Mouse (Mus musculus): ENCODE results near the gene Jtb. TPM values are rescaled to one million over a fixed set of nuclear protein-coding genes. Genes with fewer than 3 reads are reported as not detected.
"Not testable (repeated sequence)": the region's sequence is repeated elsewhere in the genome, so short reads cannot be mapped to it uniquely, and the experiment has no call there.

Jtb gene
- polyA plus RNA-seq, 1 experiment from 2014 or later = 89.6 TPM

DNA sequence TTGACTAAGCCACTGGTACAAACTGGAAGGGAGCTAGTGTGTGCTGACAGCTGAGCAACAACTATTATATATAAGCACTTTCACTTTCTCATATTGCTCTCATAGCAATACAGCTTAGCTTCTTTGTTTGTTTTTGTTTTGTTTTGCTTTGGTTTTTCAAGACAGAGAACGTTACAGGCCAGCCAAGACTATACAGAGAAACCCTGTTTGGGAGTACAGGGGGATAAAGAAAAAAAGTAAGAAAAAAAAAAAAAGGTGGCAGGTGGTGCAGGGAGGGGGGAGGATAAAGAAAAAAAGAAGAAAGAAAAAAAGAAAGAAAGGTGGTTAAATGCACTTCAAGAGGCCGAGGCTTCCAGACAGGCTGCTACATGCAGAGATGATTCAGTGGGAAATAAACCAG lies 14.0 kb downstream of the Jtb start:
- Histone ChIP-seq H3K36me3 (ENCODE audit: control insufficient read depth, insufficient read depth) (peaks cover 2% of the 10 kb centered on the region; the same call in 1 of the 2 replicates), H3K27me3 (ENCODE audit: control insufficient read depth, insufficient read depth, low read length) (no peaks in the 10 kb centered on the region), H3K9ac (ENCODE audit: low read length) (no peak overlapping the region), H3K9me3 (replicated peaks; ENCODE audit: control insufficient read depth, low read length) (no peaks in the 10 kb centered on the region), H3K27ac (ENCODE audit: low read length) (no peak overlapping the region), H3K4me1 (ENCODE audit: control insufficient read depth, insufficient read depth, low read length) (peaks cover 17% of the 10 kb centered on the region), H3K4me3 (ENCODE audit: low read length) (no peak overlapping the region), H3K4me2 (ENCODE audit: low read depth, low read length) (no peak overlapping the region)
- no peak for ATAC-seq (replicated peaks; ENCODE audit: extremely low read depth, insufficient read depth, low FRiP score)
- 65% methylated on average over 2 of the region's 2 CpGs for WGBS

DNA sequence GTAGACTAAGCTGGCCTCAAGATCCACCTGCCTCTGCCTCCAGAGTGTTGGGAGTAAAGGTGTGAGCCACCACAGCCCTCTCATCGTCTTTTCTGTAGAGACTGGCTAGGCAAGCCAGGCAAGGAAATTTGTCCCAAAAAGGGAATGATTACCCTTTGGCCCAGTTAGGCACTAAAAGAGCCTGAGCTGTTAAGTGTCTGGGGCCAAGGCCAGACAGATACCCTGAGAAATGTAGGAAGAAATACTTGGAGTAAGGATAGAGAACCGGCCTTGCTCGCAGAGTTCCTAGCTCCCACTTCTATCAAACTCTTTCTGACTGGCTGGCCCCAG lies 16.2 kb downstream of the Jtb start:
- Histone ChIP-seq H3K9ac (ENCODE audit: low read length) (peak overlapping the region; percentile 63), H3K27ac (ENCODE audit: low read length) (peak overlapping the region; percentile 95), H3K4me1 (ENCODE audit: control insufficient read depth, insufficient read depth, low read length) (peaks cover 17% of the 10 kb centered on the region), H3K9me3 (replicated peaks; ENCODE audit: control insufficient read depth, low read length) (no peaks in the 10 kb centered on the region), H3K4me3 (ENCODE audit: low read length) (peak overlapping the region; percentile 93), H3K36me3 (ENCODE audit: control insufficient read depth, insufficient read depth) (peaks cover 12% of the 10 kb centered on the region), H3K27me3 (ENCODE audit: control insufficient read depth, insufficient read depth, low read length) (no peaks in the 10 kb centered on the region), H3K4me2 (ENCODE audit: low read depth, low read length) (peak overlapping the region; percentile 82)
- no peak for ATAC-seq (replicated peaks; ENCODE audit: extremely low read depth, insufficient read depth, low FRiP score)
- 2% methylated on average over 3 of the region's 3 CpGs for WGBS

DNA sequence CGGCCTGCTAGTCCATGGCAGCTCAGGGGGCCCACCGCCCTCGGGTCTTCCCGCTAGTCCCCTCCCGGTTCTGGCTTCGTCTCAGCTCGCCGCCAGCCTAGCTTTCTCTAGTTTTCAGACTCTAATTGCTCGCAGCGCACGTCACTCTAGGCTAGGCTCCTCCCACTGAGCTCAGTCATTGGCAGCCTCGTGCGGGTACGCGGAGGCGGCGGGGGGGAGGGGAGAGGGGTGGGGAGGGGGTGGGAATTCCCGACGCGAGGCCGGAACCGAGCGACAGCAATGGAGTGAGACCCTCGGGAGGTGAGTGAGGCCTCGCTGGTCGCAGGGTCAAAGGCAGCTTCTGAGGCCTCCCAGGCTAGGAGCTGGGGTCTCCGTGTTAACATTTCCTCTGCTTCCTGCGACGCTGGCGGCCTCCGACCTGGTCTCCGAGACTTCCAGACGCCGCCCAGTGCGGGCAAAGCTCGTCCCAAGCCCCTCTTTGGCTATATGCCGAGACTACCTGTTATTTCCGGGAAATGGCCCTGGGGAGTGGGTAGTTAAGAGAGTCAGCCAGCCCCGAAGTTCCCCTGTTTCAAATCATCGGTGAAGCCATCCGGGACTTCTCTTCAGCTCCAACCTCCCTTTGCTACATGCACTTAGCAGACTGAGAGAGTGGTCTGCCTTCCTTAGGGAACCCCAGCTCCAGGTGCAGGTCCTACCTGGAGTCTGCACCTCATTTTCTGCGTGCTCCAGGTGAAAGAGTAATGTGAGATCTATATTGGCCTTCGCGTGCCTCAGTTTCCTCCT lies 16.8 kb downstream of the Jtb start, which contains the start of gene Slc39a1:
TSS of gene Slc39a1 (plus strand) at position 213 of the 786 bp plus-strand sequence.
- peak within 1 kb of the TSS; percentile 95 for H3K27ac ChIP-seq (ENCODE audit: low read length)
- H3K4me3 ChIP-seq (ENCODE audit: low read length) = peak within 1 kb of the TSS; percentile 93
- no peaks in the 10 kb centered on the region for H3K9me3 ChIP-seq (replicated peaks; ENCODE audit: control insufficient read depth, low read length)
- peak within 1 kb of the TSS; percentile 92 for H3K9ac ChIP-seq (ENCODE audit: low read length)
- H3K27me3 ChIP-seq (ENCODE audit: control insufficient read depth, insufficient read depth, low read length) = no peaks in the 10 kb centered on the region
- peaks cover 12% of the 10 kb centered on the region for H3K4me1 ChIP-seq (ENCODE audit: control insufficient read depth, insufficient read depth, low read length)
- under 1% methylated on average over 43 of the region's 44 CpGs for WGBS
- peak within 1 kb of the TSS; percentile 82 for H3K4me2 ChIP-seq (ENCODE audit: low read depth, low read length)
- peaks cover 12% of the 10 kb centered on the region for H3K36me3 ChIP-seq (ENCODE audit: control insufficient read depth, insufficient read depth)
- ATAC-seq (replicated peaks; ENCODE audit: extremely low read depth, insufficient read depth, low FRiP score) = peak; percentile 92

DNA sequence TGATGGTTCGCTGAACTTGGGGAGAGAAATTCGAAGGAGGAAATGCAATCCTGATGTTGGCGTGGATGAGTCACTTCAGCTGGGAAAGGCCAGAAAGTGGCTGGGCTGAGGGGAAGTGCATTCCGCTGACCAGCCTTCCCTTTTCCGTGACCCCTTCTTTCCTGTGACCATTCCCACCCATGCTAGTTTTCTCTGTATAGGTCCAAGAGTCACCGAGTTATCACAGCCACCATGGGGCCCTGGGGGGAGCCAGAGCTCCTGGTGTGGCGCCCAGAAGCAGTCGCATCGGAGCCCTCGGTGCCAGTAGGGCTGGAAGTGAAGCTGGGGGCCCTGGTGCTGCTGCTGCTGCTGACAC lies 17.3 kb downstream of the Jtb start:
- no peaks in the 10 kb centered on the region for H3K9me3 ChIP-seq (replicated peaks; ENCODE audit: control insufficient read depth, low read length)
- H3K9ac ChIP-seq (ENCODE audit: low read length) = peak overlapping the region; percentile 92
- no peaks in the 10 kb centered on the region for H3K27me3 ChIP-seq (ENCODE audit: control insufficient read depth, insufficient read depth, low read length)
- H3K36me3 ChIP-seq (ENCODE audit: control insufficient read depth, insufficient read depth) = peaks cover 12% of the 10 kb centered on the region
- peaks cover 9% of the 10 kb centered on the region for H3K4me1 ChIP-seq (ENCODE audit: control insufficient read depth, insufficient read depth, low read length)
- peak overlapping the region; percentile 95 for H3K27ac ChIP-seq (ENCODE audit: low read length)
- peak; percentile 10; the same call in 1 of the 2 replicates for ATAC-seq (replicated peaks; ENCODE audit: extremely low read depth, insufficient read depth, low FRiP score)
- H3K4me3 ChIP-seq (ENCODE audit: low read length) = peak overlapping the region; percentile 93
- 2% methylated on average over 10 of the region's 10 CpGs for WGBS
- H3K4me2 ChIP-seq (ENCODE audit: low read depth, low read length) = peak overlapping the region; percentile 82

DNA sequence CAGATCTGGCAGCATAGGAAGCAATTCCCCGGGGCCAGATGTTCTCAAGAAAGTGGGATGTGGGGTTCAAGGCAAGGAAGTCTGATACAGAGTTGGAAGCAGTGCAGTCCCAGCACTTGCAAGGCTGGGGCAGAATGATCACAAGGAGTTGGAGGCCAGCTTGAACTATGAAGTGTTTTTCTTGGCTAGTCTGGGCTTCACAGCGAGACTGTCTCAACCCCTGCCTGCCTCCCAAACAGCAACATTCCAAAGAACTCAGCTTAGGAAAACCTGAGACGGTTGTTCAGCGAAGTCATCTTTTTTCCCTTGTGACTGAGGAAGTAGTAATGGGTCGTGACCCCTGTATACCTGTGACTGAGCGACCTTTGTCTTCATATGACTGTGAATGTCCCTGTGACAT lies 19.4 kb downstream of the Jtb start:
- Histone ChIP-seq H3K9ac (ENCODE audit: low read length) (no peak overlapping the region), H3K4me1 (ENCODE audit: control insufficient read depth, insufficient read depth, low read length) (peaks cover 14% of the 10 kb centered on the region), H3K9me3 (replicated peaks; ENCODE audit: control insufficient read depth, low read length) (no peaks in the 10 kb centered on the region), H3K4me3 (ENCODE audit: low read length) (no peak overlapping the region), H3K4me2 (ENCODE audit: low read depth, low read length) (no peak overlapping the region), H3K27ac (ENCODE audit: low read length) (no peak overlapping the region), H3K27me3 (ENCODE audit: control insufficient read depth, insufficient read depth, low read length) (no peaks in the 10 kb centered on the region), H3K36me3 (ENCODE audit: control insufficient read depth, insufficient read depth) (peaks cover 12% of the 10 kb centered on the region)
- WGBS = 75% methylated on average over 6 of the region's 6 CpGs
- no peak for ATAC-seq (replicated peaks; ENCODE audit: extremely low read depth, insufficient read depth, low FRiP score)

DNA sequence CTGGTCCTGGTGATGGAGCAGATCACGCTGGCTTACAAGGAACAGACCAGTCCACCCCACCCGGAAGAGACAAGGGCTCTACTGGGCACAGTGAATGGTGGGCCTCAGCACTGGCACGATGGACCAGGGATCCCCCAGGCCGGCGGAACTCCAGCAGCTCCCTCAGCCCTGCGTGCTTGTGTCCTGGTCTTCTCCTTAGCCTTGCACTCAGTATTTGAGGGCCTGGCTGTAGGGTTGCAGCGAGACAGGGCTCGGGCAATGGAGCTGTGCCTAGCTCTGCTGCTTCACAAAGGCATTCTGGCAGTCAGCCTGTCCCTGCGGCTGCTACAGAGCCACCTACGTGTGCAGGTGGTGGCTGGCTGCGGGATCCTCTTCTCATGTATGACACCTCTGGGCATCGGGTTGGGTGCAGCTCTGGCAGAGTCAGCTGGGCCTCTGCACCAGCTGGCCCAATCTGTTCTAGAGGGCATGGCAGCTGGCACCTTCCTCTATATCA lies 20.4 kb downstream of the Jtb start:
- not testable (repeated sequence) for H3K4me2 ChIP-seq (ENCODE audit: low read depth, low read length); H3K4me3 ChIP-seq (ENCODE audit: low read length); H3K27me3 ChIP-seq (ENCODE audit: control insufficient read depth, insufficient read depth, low read length); H3K9ac ChIP-seq (ENCODE audit: low read length); H3K9me3 ChIP-seq (replicated peaks; ENCODE audit: control insufficient read depth, low read length); H3K27ac ChIP-seq (ENCODE audit: low read length); ATAC-seq (replicated peaks; ENCODE audit: extremely low read depth, insufficient read depth, low FRiP score)
- H3K36me3 ChIP-seq (ENCODE audit: control insufficient read depth, insufficient read depth) = peaks cover 12% of the 10 kb centered on the region
- WGBS = 96% methylated on average over 11 of the region's 12 CpGs
- H3K4me1 ChIP-seq (ENCODE audit: control insufficient read depth, insufficient read depth, low read length) = peaks cover 14% of the 10 kb centered on the region

DNA sequence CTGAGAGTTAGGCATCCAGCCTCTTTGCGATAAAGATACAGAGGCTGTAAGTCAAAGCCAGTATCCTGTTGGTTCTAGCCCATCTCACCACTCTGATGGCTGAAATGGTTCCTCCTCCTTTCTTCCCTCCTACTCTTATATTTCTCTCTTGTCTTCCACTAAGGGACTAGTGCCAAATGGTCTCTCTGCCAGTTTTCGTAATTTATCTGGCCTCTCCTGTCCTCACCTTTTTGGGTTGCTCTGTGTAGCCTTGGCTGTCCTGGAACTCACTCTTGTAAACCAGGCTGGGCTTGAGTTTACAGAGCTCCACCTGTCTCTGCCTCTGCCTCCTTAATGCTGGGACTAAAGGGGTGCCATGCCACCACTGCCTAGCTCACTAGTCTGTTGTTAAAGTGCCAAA lies 21.3 kb downstream of the Jtb start:
- H3K27ac ChIP-seq (ENCODE audit: low read length); H3K9ac ChIP-seq (ENCODE audit: low read length); H3K4me3 ChIP-seq (ENCODE audit: low read length); ATAC-seq (replicated peaks; ENCODE audit: extremely low read depth, insufficient read depth, low FRiP score); H3K4me2 ChIP-seq (ENCODE audit: low read depth, low read length); H3K9me3 ChIP-seq (replicated peaks; ENCODE audit: control insufficient read depth, low read length); H3K27me3 ChIP-seq (ENCODE audit: control insufficient read depth, insufficient read depth, low read length): not testable (repeated sequence)
- Histone ChIP-seq H3K36me3 (ENCODE audit: control insufficient read depth, insufficient read depth) (peaks cover 15% of the 10 kb centered on the region), H3K4me1 (ENCODE audit: control insufficient read depth, insufficient read depth, low read length) (peaks cover 12% of the 10 kb centered on the region)
- WGBS = 82% methylated on average over 2 of the region's 2 CpGs

DNA sequence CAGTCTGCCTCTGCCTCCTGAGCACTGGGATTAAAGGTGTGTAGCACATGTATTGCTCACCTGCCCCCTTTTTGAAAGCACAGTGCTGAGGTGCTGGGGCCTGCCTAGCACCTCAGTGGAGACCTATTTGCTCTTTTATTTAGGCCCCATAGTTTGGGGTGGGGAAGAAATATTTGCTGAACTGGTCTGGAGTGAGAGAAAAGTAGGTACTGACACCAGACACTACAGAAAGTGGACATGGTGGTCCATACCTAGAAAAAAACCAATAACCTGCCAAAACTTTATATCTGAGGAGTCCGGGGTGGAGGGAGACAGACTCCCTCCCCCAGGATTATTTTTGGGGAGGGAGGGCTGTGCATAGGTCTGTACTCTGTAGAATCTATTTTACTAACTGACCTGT lies 21.8 kb downstream of the Jtb start:
- Histone ChIP-seq H3K36me3 (ENCODE audit: control insufficient read depth, insufficient read depth) (peaks cover 15% of the 10 kb centered on the region), H3K4me1 (ENCODE audit: control insufficient read depth, insufficient read depth, low read length) (peaks cover 12% of the 10 kb centered on the region)
- H3K27me3 ChIP-seq (ENCODE audit: control insufficient read depth, insufficient read depth, low read length); H3K9me3 ChIP-seq (replicated peaks; ENCODE audit: control insufficient read depth, low read length); H3K4me2 ChIP-seq (ENCODE audit: low read depth, low read length); H3K4me3 ChIP-seq (ENCODE audit: low read length); H3K27ac ChIP-seq (ENCODE audit: low read length); H3K9ac ChIP-seq (ENCODE audit: low read length); ATAC-seq (replicated peaks; ENCODE audit: extremely low read depth, insufficient read depth, low FRiP score): not testable (repeated sequence)
- WGBS = 65% methylated on average over 1 of the region's 1 CpGs

DNA sequence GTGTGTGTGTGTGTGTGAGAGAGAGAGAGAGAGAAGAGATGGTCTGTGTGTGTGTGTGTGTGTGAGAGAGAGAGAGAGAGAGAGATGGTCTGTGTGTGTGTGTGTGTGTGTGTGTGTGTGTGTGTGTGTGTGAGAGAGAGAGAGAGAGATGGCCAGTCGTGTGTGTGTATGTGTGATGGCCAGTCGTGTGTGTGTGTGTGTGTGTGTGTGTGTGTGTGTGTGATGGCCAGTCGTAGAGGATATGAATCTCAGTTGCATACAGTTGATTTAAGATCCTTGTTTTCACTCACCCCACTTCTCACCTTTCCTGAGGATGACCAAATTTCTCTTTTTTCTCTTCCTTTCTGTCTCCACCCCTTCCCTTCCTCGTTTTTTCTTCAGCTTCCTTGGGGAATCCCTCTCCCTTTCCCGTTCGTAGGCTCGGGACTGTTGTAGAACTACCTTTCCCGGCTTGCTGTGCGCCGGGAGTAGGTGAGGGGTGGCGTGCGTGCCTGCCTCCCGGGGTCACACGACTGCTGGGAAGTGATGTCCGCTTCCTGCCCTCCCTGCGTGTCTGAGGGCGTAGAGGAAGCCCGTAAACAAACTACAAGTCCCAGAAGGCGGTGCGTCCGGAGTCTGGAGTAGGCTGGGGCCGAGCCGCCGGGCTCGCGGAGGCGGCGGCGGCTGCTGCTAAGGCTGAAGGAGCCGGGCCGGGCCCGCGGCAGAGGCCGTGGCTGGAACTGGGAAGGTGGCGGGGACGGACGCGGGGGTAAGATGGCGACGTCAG lies 22.4 kb downstream of the Jtb start, which contains the start of gene Crtc2:
TSS of gene Crtc2 (plus strand) at position 511 of the 766 bp plus-strand sequence.
- H3K27ac ChIP-seq (ENCODE audit: low read length) = peak within 1 kb of the TSS; percentile 88
- peak within 1 kb of the TSS; percentile 90 for H3K9ac ChIP-seq (ENCODE audit: low read length)
- H3K36me3 ChIP-seq (ENCODE audit: control insufficient read depth, insufficient read depth) = peaks cover 15% of the 10 kb centered on the region
- H3K4me3 ChIP-seq (ENCODE audit: low read length) = peak within 1 kb of the TSS; percentile 89
- no peaks in the 10 kb centered on the region for H3K27me3 ChIP-seq (ENCODE audit: control insufficient read depth, insufficient read depth, low read length)
- peak within 1 kb of the TSS; percentile 76 for H3K4me2 ChIP-seq (ENCODE audit: low read depth, low read length)
- 1% methylated on average over 40 of the region's 40 CpGs for WGBS
- ATAC-seq (replicated peaks; ENCODE audit: extremely low read depth, insufficient read depth, low FRiP score) = peak; percentile 97
- peaks cover 12% of the 10 kb centered on the region for H3K4me1 ChIP-seq (ENCODE audit: control insufficient read depth, insufficient read depth, low read length)
- no peaks in the 10 kb centered on the region for H3K9me3 ChIP-seq (replicated peaks; ENCODE audit: control insufficient read depth, low read length)
